Mouse (Mus musculus) MEL (cell line): ENCODE data around the gene Cpt2. TPM values are rescaled to one million over a fixed set of nuclear protein-coding genes. Genes with fewer than 3 reads are reported as not detected.

ENCODE experiments used
- DNase-seq: peaks from one replicate; pipeline ENCODE4 v3.0.0; 2011; ENCODE audit warnings: low read depth, low spot score
- H3K27ac ChIP-seq: 2 replicates; pipeline ENCODE4 v1.5.1; 2012; ENCODE audit warnings: low read depth, mild to moderate bottlenecking, control low read depth, low read length, moderate library complexity; ENCODE audit not compliant: control insufficient read depth
- H3K27me3 ChIP-seq, 2 experiments: fragments of 150-350 bp in 1 of 2; sonication (generic) in 1 of 2; 2 replicates each; pipeline ENCODE4 v1.6.1; 2012; ENCODE audit warnings: low read length in 2 of 2, mild to moderate bottlenecking in 2 of 2, improper control_type of control experiment in 1 of 2, moderate library complexity in 1 of 2; ENCODE audit not compliant: insufficient read depth in 2 of 2, control insufficient read depth in 1 of 2
- H3K36me3 ChIP-seq, 2 experiments: 2 replicates each; pipeline ENCODE4 v1.6.1; 2012 to 2014; ENCODE audit warnings: low read length in 2 of 2, improper control_type of control experiment in 1 of 2, inconsistent platforms in 1 of 2, mild to moderate bottlenecking in 1 of 2; ENCODE audit not compliant: insufficient read depth in 2 of 2, control insufficient read depth in 1 of 2
- H3K4me1 ChIP-seq, 2 experiments: fragments of 150-350 bp in 1 of 2; sonication (generic) in 1 of 2; 2 replicates each; pipeline ENCODE4 v1.6.1; 2012; ENCODE audit warnings: low read length in 2 of 2, improper control_type of control experiment in 1 of 2, mild to moderate bottlenecking in 1 of 2; ENCODE audit not compliant: insufficient read depth in 2 of 2, control insufficient read depth in 1 of 2
- H3K4me3 ChIP-seq, 2 experiments: fragments of 150-350 bp in 1 of 2; sonication (generic) in 1 of 2; 2 replicates each; pipeline ENCODE4 v1.5.1; 2012; ENCODE audit warnings: low read depth in 2 of 2, low read length in 2 of 2, mild to moderate bottlenecking in 2 of 2, moderate library complexity in 2 of 2, control low read depth in 1 of 2, improper control_type of control experiment in 1 of 2; ENCODE audit not compliant: control insufficient read depth in 1 of 2, insufficient read depth in 1 of 2
- H3K79me2 ChIP-seq: 2 replicates; pipeline ENCODE4 v1.6.1; 2012; ENCODE audit warnings: mild to moderate bottlenecking, low read length, moderate library complexity; ENCODE audit not compliant: control insufficient read depth, poor library complexity, insufficient read depth
- H3K9ac ChIP-seq: 2 replicates; pipeline ENCODE4 v1.6.1; 2012; ENCODE audit warnings: low read depth, mild to moderate bottlenecking, control low read depth, low read length, moderate library complexity; ENCODE audit not compliant: control insufficient read depth, poor library complexity, severe bottlenecking
- H3K9me3 ChIP-seq: fragments of 150-350 bp; sonication (generic); replicated peaks from 2 replicates; pipeline ENCODE4 v1.6.1; 2012; ENCODE audit warnings: mild to moderate bottlenecking, low read length, improper control_type of control experiment, moderate library complexity; ENCODE audit not compliant: insufficient read depth
- BHLHE40 ChIP-seq: IDR thresholded peaks from 2 replicates; pipeline ENCODE4 v1.6.1; 2012; ENCODE audit warnings: low read depth, mild to moderate bottlenecking, inconsistent platforms, low read length, improper control_type of control experiment, borderline replicate concordance
- CHD1 ChIP-seq: IDR thresholded peaks from 2 replicates; pipeline ENCODE4 v1.6.1; 2012; ENCODE audit warnings: low read depth, mild to moderate bottlenecking, inconsistent platforms, low read length, improper control_type of control experiment
- CHD2 ChIP-seq: IDR thresholded peaks from 2 replicates; pipeline ENCODE4 v1.6.1; 2011; ENCODE audit warnings: low read length, improper control_type of control experiment
- CTCF ChIP-seq, 3 experiments: IDR thresholded peaks in 2 of 3; conservative IDR thresholded peaks in 1 of 3; 2 replicates each; pipeline ENCODE4 v1.5.1; 2011 to 2012; ENCODE audit warnings: low read length in 3 of 3, low read depth in 2 of 3, mild to moderate bottlenecking in 2 of 3, improper control_type of control experiment in 1 of 3, inconsistent platforms in 1 of 3, mixed read lengths in 1 of 3, moderate library complexity in 1 of 3; ENCODE audit not compliant: control insufficient read depth in 1 of 3, insufficient read depth in 1 of 3, poor library complexity in 1 of 3, severe bottlenecking in 1 of 3
- ELF1 ChIP-seq: IDR thresholded peaks from 2 replicates; pipeline ENCODE4 v1.6.1; 2014; ENCODE audit warnings: low read depth, mild to moderate bottlenecking, inconsistent platforms, low read length, improper control_type of control experiment, moderate library complexity
- EP300 ChIP-seq, 2 experiments: IDR thresholded peaks; 2 replicates each; pipeline ENCODE4 v1.6.1; 2011; ENCODE audit warnings: improper control_type of control experiment in 2 of 2, low read length in 2 of 2, low read depth in 1 of 2, mild to moderate bottlenecking in 1 of 2
- HCFC1 ChIP-seq: IDR thresholded peaks from 2 replicates; pipeline ENCODE4 v1.6.1; 2012; ENCODE audit warnings: low read depth, mild to moderate bottlenecking, inconsistent platforms, low read length, improper control_type of control experiment, moderate library complexity
- JUND ChIP-seq: IDR thresholded peaks from 2 replicates; pipeline ENCODE4 v1.6.1; 2011; ENCODE audit warnings: low read depth, mild to moderate bottlenecking, improper control_type of control experiment, low read length
- MAX ChIP-seq: IDR thresholded peaks from 2 replicates; pipeline ENCODE4 v1.6.1; 2011; ENCODE audit warnings: low read length, improper control_type of control experiment
- MYC ChIP-seq: IDR thresholded peaks from 2 replicates; pipeline ENCODE4 v1.6.1; 2011; ENCODE audit warnings: low read depth, mild to moderate bottlenecking, low read length, improper control_type of control experiment, moderate library complexity
- NELFE ChIP-seq: IDR thresholded peaks from 2 replicates; pipeline ENCODE4 v1.6.1; 2011; ENCODE audit warnings: low read depth, low read length, improper control_type of control experiment
- NRF1 ChIP-seq: IDR thresholded peaks from 2 replicates; pipeline ENCODE4 v1.6.1; 2014; ENCODE audit warnings: low read depth, mild to moderate bottlenecking, inconsistent platforms, low read length, improper control_type of control experiment, moderate library complexity; ENCODE audit not compliant: poor library complexity, insufficient read depth, severe bottlenecking
- POLR2A ChIP-seq, 2 experiments: IDR thresholded peaks; 2 replicates each; pipeline ENCODE4 v1.6.1; 2011 to 2012; ENCODE audit warnings: low read length in 2 of 2, mild to moderate bottlenecking in 2 of 2, control low read depth in 1 of 2, improper control_type of control experiment in 1 of 2, low read depth in 1 of 2, moderate library complexity in 1 of 2; ENCODE audit not compliant: control insufficient read depth in 1 of 2, insufficient read depth in 1 of 2, poor library complexity in 1 of 2
- POLR2AphosphoS2 ChIP-seq: IDR thresholded peaks from 2 replicates; pipeline ENCODE4 v1.6.1; 2011; ENCODE audit warnings: low read length, improper control_type of control experiment
- POLR2AphosphoS5 ChIP-seq: IDR thresholded peaks from 2 replicates; pipeline ENCODE4 v1.6.1; 2012; ENCODE audit warnings: low read depth, borderline replicate concordance, mild to moderate bottlenecking, inconsistent platforms, low read length, moderate library complexity, mixed read lengths
- RAD21 ChIP-seq: IDR thresholded peaks from 2 replicates; pipeline ENCODE4 v1.6.1; 2011; ENCODE audit warnings: mild to moderate bottlenecking, low read depth, low read length, improper control_type of control experiment
- SIN3A ChIP-seq: IDR thresholded peaks from 2 replicates; pipeline ENCODE4 v1.6.1; 2012; ENCODE audit warnings: low read length, improper control_type of control experiment, inconsistent platforms
- SMC3 ChIP-seq: IDR thresholded peaks from 2 replicates; pipeline ENCODE4 v1.6.1; 2011; ENCODE audit warnings: low read depth, low read length, improper control_type of control experiment
- TAL1 ChIP-seq: IDR thresholded peaks from 2 replicates; pipeline ENCODE4 v1.6.1; 2012; ENCODE audit warnings: mild to moderate bottlenecking, inconsistent platforms, low read length, moderate library complexity, mixed read lengths
- TBP ChIP-seq: IDR thresholded peaks from 2 replicates; pipeline ENCODE4 v1.8.0; 2011; ENCODE audit warnings: low read depth, low read length, improper control_type of control experiment
- TCF12 ChIP-seq: IDR thresholded peaks from 2 replicates; pipeline ENCODE4 v1.6.1; 2014; ENCODE audit warnings: low read depth, mild to moderate bottlenecking, inconsistent platforms, low read length, improper control_type of control experiment, moderate library complexity
- UBTF ChIP-seq: IDR thresholded peaks from 2 replicates; pipeline ENCODE4 v1.6.1; 2012; ENCODE audit warnings: low read depth, mild to moderate bottlenecking, inconsistent platforms, low read length, improper control_type of control experiment, moderate library complexity, borderline replicate concordance; ENCODE audit not compliant: insufficient read depth
- USF1 ChIP-seq: IDR thresholded peaks from 2 replicates; pipeline ENCODE4 v1.6.1; 2014; ENCODE audit warnings: low read depth, mild to moderate bottlenecking, inconsistent platforms, low read length, improper control_type of control experiment, moderate library complexity
- USF2 ChIP-seq, 2 experiments: IDR thresholded peaks; 2 replicates each; pipeline ENCODE4 v1.6.1; 2011 to 2012; ENCODE audit warnings: improper control_type of control experiment in 2 of 2, low read length in 2 of 2, borderline replicate concordance in 1 of 2, inconsistent platforms in 1 of 2, low read depth in 1 of 2, mild to moderate bottlenecking in 1 of 2; ENCODE audit not compliant: insufficient read depth in 1 of 2
- ZC3H11A ChIP-seq: IDR thresholded peaks from 2 replicates; pipeline ENCODE4 v1.6.1; 2012; ENCODE audit warnings: low read depth, mild to moderate bottlenecking, inconsistent platforms, low read length, improper control_type of control experiment
- ZMIZ1 ChIP-seq: IDR thresholded peaks from 2 replicates; pipeline ENCODE4 v1.6.1; 2012; ENCODE audit warnings: low read depth, mild to moderate bottlenecking, inconsistent platforms, low read length, improper control_type of control experiment, moderate library complexity
- ZNF384 ChIP-seq: IDR thresholded peaks from 2 replicates; pipeline ENCODE4 v1.6.1; 2012; ENCODE audit warnings: low read depth, mild to moderate bottlenecking, inconsistent platforms, low read length, improper control_type of control experiment
- polyA plus RNA-seq, 2 experiments: library from polyadenylated mRNA; stranded (reverse) in 1 of 2; unstranded in 1 of 2; fragments of >175 nt in 1 of 2; fragments of >200 nt in 1 of 2; gene quantifications; 2 replicates each; pipeline versions ENCODE4 v1.2.1 to v1.2.4; 2012; ENCODE audit warnings: low replicate concordance in 2 of 2, low read depth in 1 of 2; ENCODE audit not compliant: insufficient read length in 2 of 2, insufficient read depth in 1 of 2, missing spikeins in 1 of 2
- total RNA-seq: library from RNA; depleted of rRNA; stranded (reverse); fragments of 300-350 nt; gene quantifications from 2 replicates; pipeline ENCODE4 v1.2.3, GENCODE M21; 2012; rRNA removed

Cpt2 gene
- total RNA-seq (14.0 and 16.1 TPM in 2 replicates), polyA plus RNA-seq (10 to 100 TPM in 1 of 2 experiments, not detected in 1; 37.6 TPM)

DNA sequence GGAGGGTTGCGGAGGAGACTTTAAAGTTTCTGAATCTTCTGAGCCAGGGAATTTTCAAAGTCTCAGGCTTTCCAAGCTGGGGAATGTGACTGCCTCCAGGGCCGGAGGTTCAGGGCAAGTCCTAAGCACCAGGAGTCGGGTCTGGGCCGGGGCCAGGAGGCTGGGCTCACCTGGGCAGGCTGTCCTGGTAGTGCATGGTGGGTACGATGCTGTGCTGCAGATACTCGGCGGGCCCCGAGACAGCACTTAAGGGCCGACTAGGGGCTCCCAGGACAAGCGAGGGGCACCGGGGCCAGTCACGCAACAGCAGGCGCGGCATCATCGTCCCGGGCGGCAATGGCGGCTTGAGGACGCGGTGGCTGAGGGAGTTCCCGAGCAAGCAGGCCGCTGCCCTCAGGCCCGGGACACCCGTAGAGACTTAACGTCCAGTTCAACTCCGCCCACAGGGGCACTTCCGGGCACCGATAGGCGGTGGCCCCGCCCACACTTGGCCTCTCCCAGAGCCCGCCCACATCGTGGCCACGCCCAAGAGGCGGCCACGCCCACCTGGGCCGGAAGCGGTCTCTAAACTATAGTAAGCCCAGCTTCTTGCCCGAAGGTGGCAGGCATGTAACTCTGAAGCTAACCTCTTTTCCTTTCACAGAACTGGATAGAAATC, at the start of gene Cpt2:
Gene Cpt2 (minus strand): TSS at position 466 of the 658 bp plus-strand sequence.
- Histone ChIP-seq H3K27me3 (no peaks in the 10 kb centered on the region), H3K27ac (peak within 1 kb of the TSS; percentile 77), H3K9ac (peak within 1 kb of the TSS; percentile 77), H3K4me3 (peak within 1 kb of the TSS; percentile 80 to 96), H3K9me3 (no peaks in the 10 kb centered on the region), H3K4me1 (peaks cover 21 to 31% of the 10 kb centered on the region in 2 experiments), H3K79me2 (peaks cover 3% of the 10 kb centered on the region; the same call in 1 of the 2 replicates), H3K36me3 (peaks cover 0 to 27% of the 10 kb centered on the region in 2 experiments; a peak in 2 of 4 replicates)
- peak in 1 of 2 experiments; percentile 21; a peak in 1 of 4 replicates for TF ChIP-seq EP300 (IDR thresholded peaks at IDR 0.05; ENCODE audit: low read depth in 1 of 2, low read length in 2 of 2)
- TF ChIP-seq BHLHE40, result no peak
- TF ChIP-seq TCF12, result peak; percentile 56; the same call in 1 of the 2 replicates
- peak; percentile 49 for TF ChIP-seq SMC3
- peak; percentile 64 for TF ChIP-seq MAX
- TF ChIP-seq MYC, result peak; percentile 31; the same call in 1 of the 2 replicates
- peak; percentile 25; the same call in 1 of the 2 replicates for TF ChIP-seq CHD1
- peak; percentile 83 for TF ChIP-seq SIN3A
- no peak for TF ChIP-seq USF2 (IDR thresholded peaks at IDR 0.05; ENCODE audit: borderline replicate concordance in 1 of 2, insufficient read depth in 1 of 2, low read depth in 1 of 2, low read length in 2 of 2)
- TF ChIP-seq CTCF (IDR thresholded peaks at IDR 0.05 in 2 of 3, conservative IDR thresholded peaks at IDR 0.05 in 1 of 3; ENCODE audit: control insufficient read depth in 1 of 3, insufficient read depth in 1 of 3, low read depth in 2 of 3, low read length in 3 of 3, poor library complexity in 1 of 3, severe bottlenecking in 1 of 3), result peak in 2 of 3 experiments; percentile 7 to 48; a peak in 2 of 6 replicates
- peak; percentile 95 for TF ChIP-seq ELF1
- TF ChIP-seq JUND, result no peak
- TF ChIP-seq POLR2AphosphoS2, result peak; percentile 75; the same call in 1 of the 2 replicates
- no peak for TF ChIP-seq UBTF
- no peak for TF ChIP-seq TAL1
- peak; percentile 85 for TF ChIP-seq ZMIZ1
- TF ChIP-seq ZNF384, result no peak
- TF ChIP-seq ZC3H11A, result peak; percentile 48
- TF ChIP-seq RAD21, result peak; percentile 57
- peak; percentile 32; the same call in 1 of the 2 replicates for TF ChIP-seq NRF1
- TF ChIP-seq HCFC1, result peak; percentile 61
- TF ChIP-seq CHD2, result no peak
- TF ChIP-seq POLR2AphosphoS5, result no peak
- peak; percentile 73 for TF ChIP-seq TBP
- peak; percentile 82 for TF ChIP-seq NELFE
- TF ChIP-seq POLR2A (IDR thresholded peaks at IDR 0.05; ENCODE audit: control insufficient read depth in 1 of 2, insufficient read depth in 1 of 2, low read depth in 1 of 2, low read length in 2 of 2, poor library complexity in 1 of 2), result peak; percentile 78
- peak; percentile 46; the same call in 1 of the 2 replicates for TF ChIP-seq USF1
- DNase-seq, result peak; percentile 95
